20 mouse cellular contexts compared by ENCODE assay signal in genomic region chr1:89075120-89075519, GRCm38 (mm10). TPM values are rescaled to one million over a fixed set of nuclear protein-coding genes. Genes with fewer than 3 reads are reported as not detected.
DNase-seq lines count a peak whose midpoint lies in the region; ATAC-seq and TF ChIP-seq lines count a peak whose summit lies in the region.
"Had no signal": no experiment of that assay in that cellular context is flagged by ENCODE, and none has a peak within 500 bp of the region (broad histone marks: within the 10 kb centered on the region; RNA-seq: fewer than 3 reads in every experiment).

No protein-coding gene starts in this region.

- H3K4me3 ChIP-seq in embryonic facial prominence, embryonic 12.5 days: no peak overlapping the region
- H3K4me3 ChIP-seq in embryonic facial prominence, embryonic 10.5 days: no peak overlapping the region
- H3K4me3 ChIP-seq in lung, postnatal 0 days (ENCODE audit: low read depth, low read length): no peak overlapping the region
- no peak overlapping the region for H3K4me3 ChIP-seq in lung, adult 2 months (replicated peaks; ENCODE audit: extremely low read depth, low read depth, low read length)
- no peak overlapping the region for H3K4me3 ChIP-seq in small intestine, adult 2 months (ENCODE audit: low read depth, low read length)
- H3K4me3 ChIP-seq: forebrain, embryonic 13.5 days; heart, embryonic 13.5 days; hindbrain, embryonic 12.5 days had no signal

- no peaks in the 10 kb centered on the region for H3K27me3 ChIP-seq in embryonic facial prominence, embryonic 12.5 days
- H3K27me3 ChIP-seq in embryonic facial prominence, embryonic 10.5 days (replicated peaks; ENCODE audit: low read depth, poor library complexity, severe bottlenecking): no peaks in the 10 kb centered on the region
- no peaks in the 10 kb centered on the region for H3K27me3 ChIP-seq in lung, postnatal 0 days (replicated peaks; ENCODE audit: insufficient read depth, low read length)
- no peaks in the 10 kb centered on the region for H3K27me3 ChIP-seq in small intestine, adult 2 months (ENCODE audit: control insufficient read depth, insufficient read depth, low read length)
- H3K27me3 ChIP-seq: forebrain, embryonic 13.5 days; heart, embryonic 13.5 days; hindbrain, embryonic 12.5 days had no signal

- TF ChIP-seq EP300 in lung, postnatal 0 days (IDR thresholded peaks at IDR 0.05): no peak

- H3K4me2 ChIP-seq in embryonic facial prominence, embryonic 12.5 days (replicated peaks): no peak overlapping the region
- H3K4me2 ChIP-seq in lung, postnatal 0 days (replicated peaks; ENCODE audit: low read depth, low read length): no peak overlapping the region
- H3K4me2 ChIP-seq: forebrain, embryonic 13.5 days; heart, embryonic 13.5 days; hindbrain, embryonic 12.5 days had no signal

- TF ChIP-seq POLR2A in lung, adult 2 months (IDR thresholded peaks at IDR 0.05; ENCODE audit: borderline replicate concordance, extremely low read depth, low read depth, low read length): no peak
- TF ChIP-seq POLR2A in small intestine, adult 2 months (IDR thresholded peaks at IDR 0.05; ENCODE audit: low read depth, low read length): peak; percentile 17; the same call in 1 of the 2 replicates

- DNase-seq in embryonic facial prominence, embryonic 10.5 days (ENCODE audit: low spot score): no peak
- no peak for DNase-seq in lung, postnatal 0 days (ENCODE audit: low spot score)
- DNase-seq in lung, adult 2 months: no peak
- DNase-seq in retina, embryonic 14.5 days (ENCODE audit: low spot score): no peak
- no peak for DNase-seq in lung, postnatal 25 days (ENCODE audit: low spot score)
- DNase-seq: adrenal gland, adult 8-10 months; adrenal gland, postnatal 36 days; B cell, adult 2 months; cerebellum, adult 2 months; cerebellum, postnatal 10 days; forebrain, postnatal 0 days; gastrocnemius, postnatal 25 days; heart, postnatal 4 days had no signal

- H3K27ac ChIP-seq in embryonic facial prominence, embryonic 12.5 days: 0 out of 2 replicates have a peak overlapping the region, but pooled peaks have one; percentile 9
- H3K27ac ChIP-seq in embryonic facial prominence, embryonic 10.5 days (replicated peaks): no peak overlapping the region
- 0 out of 2 replicates have a peak overlapping the region, but pooled peaks have one; percentile 26 for H3K27ac ChIP-seq in lung, postnatal 0 days (ENCODE audit: low read length)
- no peak overlapping the region for H3K27ac ChIP-seq in small intestine, adult 2 months (ENCODE audit: insufficient read depth, low read depth, low read length)
- H3K27ac ChIP-seq: forebrain, embryonic 13.5 days; hindbrain, embryonic 12.5 days had no signal

- ATAC-seq in embryonic facial prominence, embryonic 12.5 days (ENCODE audit: insufficient number of reproducible peaks, insufficient read depth, low FRiP score, low TSS enrichment): no peak
- no peak for ATAC-seq in lung, postnatal 0 days
- ATAC-seq: CD4-positive, CD25-positive, alpha-beta regulatory T cell, adult 4 months; forebrain, embryonic 13.5 days; forebrain, postnatal 0 days had no signal

- H3K9me3 ChIP-seq in embryonic facial prominence, embryonic 12.5 days: no peaks in the 10 kb centered on the region
- H3K9me3 ChIP-seq in embryonic facial prominence, embryonic 10.5 days: no peaks in the 10 kb centered on the region
- no peaks in the 10 kb centered on the region for H3K9me3 ChIP-seq in lung, postnatal 0 days (ENCODE audit: low read length)
- H3K9me3 ChIP-seq: forebrain, embryonic 13.5 days; heart, embryonic 13.5 days; hindbrain, embryonic 12.5 days had no signal

- 36% methylated on average over 8 of the region's 8 CpGs for WGBS in embryonic facial prominence, embryonic 12.5 days
- 64% methylated on average over 8 of the region's 8 CpGs for WGBS in embryonic facial prominence, embryonic 10.5 days
- 56% methylated on average over 8 of the region's 8 CpGs for WGBS in lung, postnatal 0 days
- WGBS in lung, adult 2 months: 55% methylated on average over 8 of the region's 8 CpGs
- WGBS in small intestine, adult 2 months: 50% methylated on average over 8 of the region's 8 CpGs

- TF ChIP-seq CTCF in lung, postnatal 0 days (IDR thresholded peaks at IDR 0.05): no peak
- no peak for TF ChIP-seq CTCF in lung, adult 2 months (IDR thresholded peaks at IDR 0.05; ENCODE audit: insufficient read depth, low read length)
- no peak for TF ChIP-seq CTCF in small intestine, adult 2 months (IDR thresholded peaks at IDR 0.05; ENCODE audit: extremely low read depth, insufficient read length, insufficient replicate concordance, low read depth, low read length)

- H3K9ac ChIP-seq in embryonic facial prominence, embryonic 12.5 days: no peak overlapping the region
- H3K9ac ChIP-seq in lung, postnatal 0 days (replicated peaks; ENCODE audit: low read depth): no peak overlapping the region
- H3K9ac ChIP-seq: forebrain, embryonic 13.5 days; forebrain, postnatal 0 days; heart, embryonic 13.5 days; hindbrain, embryonic 12.5 days had no signal

- H3K36me3 ChIP-seq in embryonic facial prominence, embryonic 12.5 days: no peaks in the 10 kb centered on the region
- H3K36me3 ChIP-seq in embryonic facial prominence, embryonic 10.5 days (replicated peaks): 0 out of 2 replicates have a peak, but pooled peaks cover 4% of the 10 kb centered on the region
- no peaks in the 10 kb centered on the region for H3K36me3 ChIP-seq in lung, postnatal 0 days (ENCODE audit: insufficient read depth, low read length)
- H3K36me3 ChIP-seq in small intestine, adult 2 months (ENCODE audit: control insufficient read depth, insufficient read depth, low read length): no peaks in the 10 kb centered on the region
- H3K36me3 ChIP-seq: G1E; heart, embryonic 13.5 days; hindbrain, embryonic 12.5 days had no signal

- H3K4me1 ChIP-seq in embryonic facial prominence, embryonic 12.5 days: peaks cover 56% of the 10 kb centered on the region
- H3K4me1 ChIP-seq in embryonic facial prominence, embryonic 10.5 days: peaks cover 80% of the 10 kb centered on the region
- H3K4me1 ChIP-seq in lung, postnatal 0 days (ENCODE audit: insufficient read depth, low read depth, low read length): peaks cover 14% of the 10 kb centered on the region; the same call in 1 of the 2 replicates
- peaks cover 19% of the 10 kb centered on the region for H3K4me1 ChIP-seq in lung, adult 2 months (ENCODE audit: control insufficient read depth, insufficient read depth, low read length)
- H3K4me1 ChIP-seq in small intestine, adult 2 months (ENCODE audit: control insufficient read depth, insufficient read depth, insufficient read length, low read length): peaks cover 28% of the 10 kb centered on the region

RNA-seq across cellular contexts. Expression of gene Sh3bp4, which starts 4.9 kb away (rescaled TPM):
- polyA plus RNA-seq in embryonic facial prominence, embryonic 12.5 days (2016; fragmentation: Nextera tagmentation; extraction: Ambion mirVana): 25.7 and 27.4 TPM in 2 replicates
- polyA plus RNA-seq in embryonic facial prominence, embryonic 10.5 days (2016; fragmentation: Nextera tagmentation; extraction: Ambion mirVana): 25.1 and 26.5 TPM in 2 replicates
- polyA plus RNA-seq in lung, postnatal 0 days (2015; fragmentation: Nextera tagmentation; extraction: Ambion mirVana): 18.9 and 22.0 TPM in 2 replicates
- 33.9 and 40.2 TPM in 2 replicates for polyA plus RNA-seq in lung, adult 2 months (2012; rRNA removed)
- 4.2 and 5.5 TPM in 2 replicates for polyA plus RNA-seq in small intestine, adult 2 months (2012; rRNA removed)
- polyA plus RNA-seq: G1E had no signal

Comparison
In these comparisons a context has a peak if more than half of its experiments do, and no peak if none do; other contexts are left out.
1. H3K27ac ChIP-seq: peak in embryonic facial prominence, embryonic 12.5 days (single experiment) and lung, postnatal 0 days (single experiment); none in embryonic facial prominence, embryonic 10.5 days (single experiment) and small intestine, adult 2 months (single experiment).